Mouse (Mus musculus): ENCODE measurements around the gene Elk1.
A peak's percentile ranks its signal among the peaks of the same experiment; 100 is the strongest.

Elk1 gene

GRCm38 (mm10) chrX:20950191-20950880 is at the start of gene Elk1:
Gene Elk1 (minus strand): TSS chrX:20950608.
- peak; percentile 80 for DNase-seq (ENCODE audit: low read depth, low spot score)

- no peak for DNase-seq (ENCODE audit: low read depth, low spot score)
Measured at GRCm38 (mm10) chrX:20980901-20981300, 30.5 kb upstream of the Elk1 start.

GRCm38 (mm10) chrX:20961477-20962378 is 11.3 kb upstream of the Elk1 start, which contains the start of gene Uxt:
Gene Uxt (minus strand): TSS chrX:20962017.
- peak; percentile 80 for DNase-seq (ENCODE audit: low read depth, low spot score)

- DNase-seq (ENCODE audit: low read depth, low spot score): no peak
Measured at GRCm38 (mm10) chrX:20946055-20946454, 4.4 kb downstream of the Elk1 start.

- no peak for DNase-seq (ENCODE audit: low read depth, low spot score)
Measured at GRCm38 (mm10) chrX:20931963-20932362, 18.4 kb downstream of the Elk1 start.

DNA sequence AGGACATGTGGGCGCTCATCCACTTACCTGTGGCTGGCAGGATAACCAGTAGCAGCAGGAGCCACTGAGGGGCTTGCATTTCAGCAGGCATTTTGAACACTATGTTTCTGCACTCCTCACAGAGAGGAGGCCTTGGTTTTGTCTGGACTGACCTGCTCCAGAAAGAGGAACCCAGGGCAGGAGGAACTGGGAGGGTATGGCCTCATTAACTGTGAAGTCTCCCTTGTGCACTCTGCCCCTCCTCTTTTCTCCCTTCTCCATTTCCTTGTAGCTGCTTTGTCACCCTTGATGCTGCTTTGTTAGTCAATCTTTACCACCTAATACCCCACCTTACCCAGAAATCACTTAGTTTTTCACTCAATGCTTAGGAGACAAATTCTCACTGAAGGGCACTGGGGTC is 19.0 kb downstream of the Elk1 start, which contains the start of gene Cfp:
Gene Cfp (minus strand): TSS at position 192 of the 400 bp plus-strand sequence.
- DNase-seq (ENCODE audit: low read depth, low spot score): no peak

DNA sequence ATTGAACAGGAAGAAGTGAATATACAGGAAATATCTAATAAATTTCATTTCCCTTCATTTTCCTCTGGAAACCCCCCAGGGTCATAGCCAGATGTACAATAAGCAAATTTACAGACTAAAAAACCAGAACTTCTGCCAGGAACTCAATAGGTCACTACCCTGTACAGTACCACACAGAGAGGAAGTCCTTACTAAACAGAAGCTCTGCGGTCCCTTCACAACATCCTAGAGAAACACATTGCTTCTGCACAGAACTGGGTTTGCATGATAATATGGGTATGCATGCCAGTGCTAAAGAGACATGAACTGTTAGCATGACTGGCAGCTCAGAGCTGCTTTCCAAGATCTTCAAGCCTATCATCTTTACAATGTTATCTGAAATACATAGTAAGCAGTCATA is 20.5 kb downstream of the Elk1 start:
- DNase-seq (ENCODE audit: low read depth, low spot score): no peak

- DNase-seq (ENCODE audit: low read depth, low spot score): no peak
Measured at GRCm38 (mm10) chrX:20924976-20925375, 25.4 kb downstream of the Elk1 start.

DNA sequence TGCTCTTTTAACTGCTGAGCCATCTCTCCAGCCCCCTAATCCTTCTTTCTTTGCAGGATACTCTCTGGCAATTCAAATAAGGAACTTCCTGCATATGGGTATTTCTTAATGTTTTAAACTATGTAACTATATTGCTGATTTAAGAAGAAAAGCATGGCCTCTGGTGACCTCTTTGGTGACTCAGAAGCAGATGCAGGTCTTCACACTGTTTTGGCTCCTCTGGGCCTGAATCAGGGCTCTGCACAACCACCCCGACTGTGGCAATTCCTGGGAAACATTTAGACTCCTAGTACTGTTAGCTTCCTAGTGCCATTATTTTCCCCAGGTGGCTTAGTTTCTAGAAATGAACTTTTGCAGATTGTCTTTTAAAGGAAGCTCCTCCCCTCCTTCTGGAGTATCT is 26.9 kb downstream of the Elk1 start:
- no peak for DNase-seq (ENCODE audit: low read depth, low spot score)

DNA sequence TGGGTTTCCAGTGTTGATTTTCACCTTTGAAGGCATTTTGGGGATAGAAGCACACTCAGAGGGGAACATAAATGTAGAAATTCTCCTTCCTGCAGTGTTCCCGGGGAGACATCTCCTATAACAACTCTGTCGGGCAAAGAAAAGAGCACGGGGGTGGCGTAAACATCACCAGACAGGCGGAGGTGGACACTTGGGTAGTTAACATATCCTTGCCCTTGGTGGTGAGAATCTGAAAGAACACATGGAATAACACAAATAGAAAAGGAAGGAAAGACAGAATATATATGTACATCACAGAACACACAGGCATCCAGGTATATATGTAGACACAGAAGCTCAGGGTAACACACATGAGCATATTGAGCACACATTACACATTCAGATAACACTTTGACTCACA is 29.0 kb downstream of the Elk1 start:
- no peak for DNase-seq (ENCODE audit: low read depth, low spot score)

GRCm38 (mm10) chrX:20920844-20921364 is 29.5 kb downstream of the Elk1 start, which contains the start of gene Syn1:
Gene Syn1 (minus strand): TSS chrX:20921004.
- peak; percentile 72 for DNase-seq (ENCODE audit: low read depth, low spot score)

GRCm38 (mm10) chrX:20920249-20920843 is 30.1 kb downstream of the Elk1 start:
- DNase-seq (ENCODE audit: low read depth, low spot score): no peak

DNA sequence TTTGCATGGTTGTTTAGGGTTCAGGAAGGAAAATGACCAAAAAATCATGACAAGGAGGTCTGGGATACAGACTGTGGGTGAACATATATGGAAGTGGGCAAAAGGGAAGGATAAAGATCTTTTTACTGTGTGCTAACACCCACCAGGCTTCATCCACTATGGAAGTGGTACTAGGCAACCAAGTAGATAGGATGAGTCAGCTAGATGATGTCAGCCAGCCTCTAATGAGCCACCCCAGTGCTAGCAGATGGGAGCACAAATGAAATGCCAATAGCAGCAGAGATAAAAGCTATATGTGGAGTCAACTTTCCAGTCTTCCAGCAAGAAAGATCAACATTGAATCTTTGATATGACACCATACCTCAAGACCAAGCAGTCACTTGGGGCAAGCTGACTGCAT is 35.3 kb downstream of the Elk1 start:
- DNase-seq (ENCODE audit: low read depth, low spot score): no peak

GRCm38 (mm10) chrX:20913726-20914125 is 36.7 kb downstream of the Elk1 start:
- DNase-seq (ENCODE audit: low read depth, low spot score): no peak

GRCm38 (mm10) chrX:20910074-20910473 is 40.3 kb downstream of the Elk1 start:
- no peak for DNase-seq (ENCODE audit: low read depth, low spot score)

Data from embryo, embryonic 11.5 days (tissue).